Mouse (Mus musculus): ENCODE measurements around the gene Fam43a. TPM values are rescaled to one million over a fixed set of nuclear protein-coding genes. Genes with fewer than 3 reads are reported as not detected.

Gene Fam43a
- total and polyA plus RNA-seq, 3 experiments: 82.1 to 121 (median 106) TPM

- H3K4me2 ChIP-seq (ENCODE audit: insufficient read depth, low read depth, poor library complexity, severe bottlenecking): no peak overlapping the region
- 0 out of 2 replicates have a peak, but pooled peaks cover 6% of the 10 kb centered on the region for H3K79me2 ChIP-seq (replicated peaks; ENCODE audit: control insufficient read depth, extremely low read depth, insufficient read depth, poor library complexity, severe bottlenecking)
- no peak overlapping the region for H3K4me3 ChIP-seq (replicated peaks in 1 of 3; ENCODE audit: low read depth in 2 of 3, low read length in 2 of 3, poor library complexity in 1 of 3)
- no peaks in the 10 kb centered on the region for H3K9me3 ChIP-seq (replicated peaks; ENCODE audit: low read length)
- no peak overlapping the region for H3K9ac ChIP-seq (ENCODE audit: insufficient read depth, low read depth)
- H3K27ac ChIP-seq (ENCODE audit: insufficient read depth, low read depth): no peak overlapping the region
- dilution Hi-C loops (cut with MboI; ENCODE audit: extremely low pct_ligation_motif_present, extremely low pct_unique_long_range_greater_than_20kb, low sequenced_read_pairs): no loop called here
- no peaks in the 10 kb centered on the region for H3K4me1 ChIP-seq (ENCODE audit: control insufficient read depth in 1 of 2, insufficient read depth in 2 of 2)
- H3K27me3 ChIP-seq (replicated peaks): no peaks in the 10 kb centered on the region
- no peak for TF ChIP-seq UBTF (IDR thresholded peaks at IDR 0.05; ENCODE audit: low read depth, low read length)
- no peak for TF ChIP-seq ZNF384 (IDR thresholded peaks at IDR 0.05; ENCODE audit: low read depth, low read length)
- TF ChIP-seq MEF2A (IDR thresholded peaks at IDR 0.05; ENCODE audit: borderline replicate concordance, low read depth, low read length): no peak
- no peak for TF ChIP-seq SMC3 (IDR thresholded peaks at IDR 0.05; ENCODE audit: low read depth, low read length)
- no peak for TF ChIP-seq USF1 (IDR thresholded peaks at IDR 0.05; ENCODE audit: low read depth, low read length)
- TF ChIP-seq NRF1 (IDR thresholded peaks at IDR 0.05; ENCODE audit: low read depth, low read length): no peak
- no peak for TF ChIP-seq MAFK (IDR thresholded peaks at IDR 0.05; ENCODE audit: insufficient replicate concordance, low read length)
- no peak for TF ChIP-seq IRF4 (IDR thresholded peaks at IDR 0.05; ENCODE audit: low read depth, low read length)
- no peak for TF ChIP-seq ZMIZ1 (IDR thresholded peaks at IDR 0.05; ENCODE audit: low read depth, low read length)
- no peak for TF ChIP-seq JUN (IDR thresholded peaks at IDR 0.05; ENCODE audit: insufficient read depth, low read depth, low read length)
- no peak for TF ChIP-seq POLR2A (IDR thresholded peaks at IDR 0.05; ENCODE audit: low read depth, low read length)
- TF ChIP-seq MAX (IDR thresholded peaks at IDR 0.05; ENCODE audit: low read length): no peak
- TF ChIP-seq USF2 (conservative IDR thresholded peaks at IDR 0.05; ENCODE audit: low read depth, low read length): no peak
- TF ChIP-seq MXI1 (IDR thresholded peaks at IDR 0.05; ENCODE audit: low read depth, low read length): no peak
- no peak for TF ChIP-seq ZKSCAN1 (IDR thresholded peaks at IDR 0.05; ENCODE audit: borderline replicate concordance, low read depth, low read length)
- TF ChIP-seq NELFE (IDR thresholded peaks at IDR 0.05; ENCODE audit: low read depth, low read length): no peak
- no peak for TF ChIP-seq RCOR1 (conservative IDR thresholded peaks at IDR 0.05; ENCODE audit: low read depth, low read length)
- H3K36me3 ChIP-seq (replicated peaks in 1 of 2; ENCODE audit: control insufficient read depth in 1 of 2, insufficient read depth in 1 of 2, low read length in 1 of 2): peaks cover 86 to 99% of the 10 kb centered on the region in 2 experiments
- DNase-seq (ENCODE audit: extremely low read depth): no peak
- in situ Hi-C loops (cut with MboI; ENCODE audit: low pct_ligation_motif_present, low pct_unique_long_range_greater_than_20kb, low sequenced_read_pairs): no loop called here
Measured at GRCm38 (mm10) chr16:30575815-30576214, 23.7 kb upstream of the Fam43a start.

- Histone ChIP-seq H3K9me3 (replicated peaks; ENCODE audit: low read length) (no peaks in the 10 kb centered on the region), H3K9ac (ENCODE audit: insufficient read depth, low read depth) (no peak overlapping the region), H3K36me3 (replicated peaks in 1 of 2; ENCODE audit: control insufficient read depth in 1 of 2, insufficient read depth in 1 of 2, low read length in 1 of 2) (peaks cover 83 to 99% of the 10 kb centered on the region in 2 experiments), H3K4me2 (ENCODE audit: insufficient read depth, low read depth, poor library complexity, severe bottlenecking) (no peak overlapping the region), H3K79me2 (replicated peaks; ENCODE audit: control insufficient read depth, extremely low read depth, insufficient read depth, poor library complexity, severe bottlenecking) (0 out of 2 replicates have a peak, but pooled peaks cover 6% of the 10 kb centered on the region), H3K27ac (ENCODE audit: insufficient read depth, low read depth) (no peak overlapping the region), H3K27me3 (replicated peaks) (no peaks in the 10 kb centered on the region), H3K4me3 (replicated peaks in 1 of 3; ENCODE audit: low read depth in 2 of 3, low read length in 2 of 3, poor library complexity in 1 of 3) (no peak overlapping the region), H3K4me1 (ENCODE audit: control insufficient read depth in 1 of 2, insufficient read depth in 2 of 2) (peaks cover 0 to under 1% of the 10 kb centered on the region in 2 experiments; a peak in 1 of 4 replicates)
- in situ Hi-C loops (cut with MboI; ENCODE audit: low pct_ligation_motif_present, low pct_unique_long_range_greater_than_20kb, low sequenced_read_pairs): no loop called here
- dilution Hi-C loops (cut with MboI; ENCODE audit: extremely low pct_ligation_motif_present, extremely low pct_unique_long_range_greater_than_20kb, low sequenced_read_pairs): no loop called here
- DNase-seq (ENCODE audit: extremely low read depth): no peak
- no peak for TF ChIP-seq HCFC1 (IDR thresholded peaks at IDR 0.05; ENCODE audit: low read depth, low read length)
- TF ChIP-seq GABPA (IDR thresholded peaks at IDR 0.05; ENCODE audit: insufficient replicate concordance, low read depth, low read length): no peak
- TF ChIP-seq CTCF (conservative IDR thresholded peaks at IDR 0.05 in 1 of 2, IDR thresholded peaks at IDR 0.05 in 1 of 2; ENCODE audit: low read depth in 2 of 2, low read length in 2 of 2): no peak
- TF ChIP-seq MYC (IDR thresholded peaks at IDR 0.05; ENCODE audit: low read depth, low read length): no peak
Measured at GRCm38 (mm10) chr16:30576392-30576791, 23.1 kb upstream of the Fam43a start.

All from CH12.LX (cell line).